7 mouse cellular contexts compared by ENCODE assay signal in genomic region chr15:82380714-82381062, GRCm38 (mm10). TPM values are rescaled to one million over a fixed set of nuclear protein-coding genes. Genes with fewer than 3 reads are reported as not detected.
A peak's percentile ranks its signal among the peaks of the same experiment; 100 is the strongest.
DNase-seq lines count a peak whose midpoint lies in the region; ATAC-seq and TF ChIP-seq lines count a peak whose summit lies in the region.

No protein-coding gene starts in this region.

- no peak for ATAC-seq in lung, embryonic 16.5 days (ENCODE audit: low read depth)
- no peak for ATAC-seq in forebrain, embryonic 15.5 days (replicated peaks)
- ATAC-seq in limb, embryonic 13.5 days (ENCODE audit: low FRiP score, low read depth), result no peak
- no peak for ATAC-seq in inflammation-experienced regulatory T-cells, adult 6 months

- H3K4me1 ChIP-seq in lung, embryonic 16.5 days (replicated peaks; ENCODE audit: control insufficient read depth, insufficient read depth, low read length), result peaks cover 30% of the 10 kb centered on the region
- peaks cover 23% of the 10 kb centered on the region for H3K4me1 ChIP-seq in forebrain, embryonic 15.5 days
- H3K4me1 ChIP-seq in limb, embryonic 13.5 days, result peaks cover 19% of the 10 kb centered on the region; the same call in 1 of the 2 replicates
- H3K4me1 ChIP-seq in small intestine, adult 2 months (ENCODE audit: control insufficient read depth, insufficient read depth, insufficient read length, low read length), result peaks cover 13% of the 10 kb centered on the region

- H3K9ac ChIP-seq in lung, embryonic 16.5 days (ENCODE audit: low read length), result peak overlapping the region; percentile 43; the same call in 1 of the 2 replicates
- H3K9ac ChIP-seq in forebrain, embryonic 15.5 days (replicated peaks), result no peak overlapping the region
- H3K9ac ChIP-seq in limb, embryonic 13.5 days, result peak overlapping the region; percentile 45

- H3K4me2 ChIP-seq in lung, embryonic 16.5 days (ENCODE audit: low read depth, low read length), result peak overlapping the region; percentile 78
- peak overlapping the region; percentile 49 for H3K4me2 ChIP-seq in forebrain, embryonic 15.5 days (replicated peaks)
- peak overlapping the region; percentile 78 for H3K4me2 ChIP-seq in limb, embryonic 13.5 days (replicated peaks)

- DNase-seq in lung, postnatal 14 days, result no peak
- DNase-seq in frontal cortex, postnatal 14 days (ENCODE audit: low spot score in 2 of 2), result no peak

- no peaks in the 10 kb centered on the region for H3K27me3 ChIP-seq in lung, embryonic 16.5 days (ENCODE audit: control insufficient read depth, insufficient read depth, low read depth, low read length)
- H3K27me3 ChIP-seq in forebrain, embryonic 15.5 days, result no peaks in the 10 kb centered on the region
- no peaks in the 10 kb centered on the region for H3K27me3 ChIP-seq in limb, embryonic 13.5 days
- no peaks in the 10 kb centered on the region for H3K27me3 ChIP-seq in small intestine, adult 2 months (ENCODE audit: control insufficient read depth, insufficient read depth, low read length)

- H3K4me3 ChIP-seq in lung, embryonic 16.5 days (ENCODE audit: low read length), result peak overlapping the region; percentile 35
- H3K4me3 ChIP-seq in forebrain, embryonic 15.5 days, result peak overlapping the region; percentile 35
- peak overlapping the region; percentile 54 for H3K4me3 ChIP-seq in limb, embryonic 13.5 days
- peak overlapping the region; percentile 74 for H3K4me3 ChIP-seq in small intestine, adult 2 months (ENCODE audit: low read depth, low read length)

- no peaks in the 10 kb centered on the region for H3K36me3 ChIP-seq in lung, embryonic 16.5 days (ENCODE audit: control insufficient read depth, insufficient read depth, low read length)
- no peaks in the 10 kb centered on the region for H3K36me3 ChIP-seq in forebrain, embryonic 15.5 days
- H3K36me3 ChIP-seq in limb, embryonic 13.5 days, result no peaks in the 10 kb centered on the region
- H3K36me3 ChIP-seq in small intestine, adult 2 months (ENCODE audit: control insufficient read depth, insufficient read depth, low read length), result no peaks in the 10 kb centered on the region

- no peak overlapping the region for H3K27ac ChIP-seq in lung, embryonic 16.5 days (ENCODE audit: low read length)
- no peak overlapping the region for H3K27ac ChIP-seq in forebrain, embryonic 15.5 days (replicated peaks)
- no peak overlapping the region for H3K27ac ChIP-seq in limb, embryonic 13.5 days
- H3K27ac ChIP-seq in small intestine, adult 2 months (ENCODE audit: insufficient read depth, low read depth, low read length), result peak overlapping the region; percentile 65; the same call in 1 of the 2 replicates

- TF ChIP-seq POLR2A in small intestine, adult 2 months (IDR thresholded peaks at IDR 0.05; ENCODE audit: low read depth, low read length), result no peak

- no peak for TF ChIP-seq CTCF in small intestine, adult 2 months (IDR thresholded peaks at IDR 0.05; ENCODE audit: extremely low read depth, insufficient read length, insufficient replicate concordance, low read depth, low read length)

- WGBS in lung, embryonic 16.5 days, result 33% methylated on average over 7 of the region's 7 CpGs
- 38% methylated on average over 7 of the region's 7 CpGs for WGBS in forebrain, embryonic 15.5 days
- WGBS in limb, embryonic 13.5 days, result 41% methylated on average over 7 of the region's 7 CpGs
- WGBS in small intestine, adult 2 months, result 57% methylated on average over 7 of the region's 7 CpGs

- H3K9me3 ChIP-seq in lung, embryonic 16.5 days (ENCODE audit: control insufficient read depth, low read length), result no peaks in the 10 kb centered on the region
- H3K9me3 ChIP-seq in forebrain, embryonic 15.5 days, result no peaks in the 10 kb centered on the region
- no peaks in the 10 kb centered on the region for H3K9me3 ChIP-seq in limb, embryonic 13.5 days

RNA-seq across cellular contexts. Expression of gene Cyp2d22, which starts 0.6 kb away (rescaled TPM):
- polyA plus RNA-seq in lung, embryonic 16.5 days (2015; fragmentation: Nextera tagmentation; extraction: Ambion mirVana), result 9.7 and 12.7 TPM in 2 replicates
- 1.9 and 2.7 TPM in 2 replicates for polyA plus RNA-seq in forebrain, embryonic 15.5 days (2015; fragmentation: Nextera tagmentation; extraction: Ambion mirVana)
- polyA plus RNA-seq in limb, embryonic 13.5 days (2015; fragmentation: Nextera tagmentation; extraction: Ambion mirVana), result 7.3 and 9.5 TPM in 2 replicates
- polyA plus RNA-seq in small intestine, adult 2 months (2012; rRNA removed), result 18.5 and 67.5 TPM in 2 replicates
- 1 to 10 TPM in 2 of 3 experiments, not detected in 1; 2.6 to 3.5 TPM for polyA plus RNA-seq in inflammation-experienced regulatory T-cells, adult 6 months (2017; shearing (Covaris generic))

RNA-seq across cellular contexts. Expression of gene Cyp2d11, which starts 13.1 kb away (rescaled TPM):
- polyA plus RNA-seq in lung, embryonic 16.5 days (2015; fragmentation: Nextera tagmentation; extraction: Ambion mirVana), result not detected in 2 replicates
- not detected in 2 replicates for polyA plus RNA-seq in forebrain, embryonic 15.5 days (2015; fragmentation: Nextera tagmentation; extraction: Ambion mirVana)
- polyA plus RNA-seq in limb, embryonic 13.5 days (2015; fragmentation: Nextera tagmentation; extraction: Ambion mirVana), result not detected in 2 replicates
- not detected in 2 replicates for polyA plus RNA-seq in small intestine, adult 2 months (2012; rRNA removed)
- not detected for polyA plus RNA-seq in inflammation-experienced regulatory T-cells, adult 6 months (2017; shearing (Covaris generic))

RNA-seq across cellular contexts. Expression of gene Cyp2d10, which starts 26.3 kb away (rescaled TPM):
- polyA plus RNA-seq in lung, embryonic 16.5 days (2015; fragmentation: Nextera tagmentation; extraction: Ambion mirVana), result 0.18 and 0.63 TPM in 2 replicates
- polyA plus RNA-seq in forebrain, embryonic 15.5 days (2015; fragmentation: Nextera tagmentation; extraction: Ambion mirVana), result 0.46 TPM in 1 of 2 replicates, not detected in the other
- polyA plus RNA-seq in limb, embryonic 13.5 days (2015; fragmentation: Nextera tagmentation; extraction: Ambion mirVana), result 0.15 TPM in 1 of 2 replicates, not detected in the other
- polyA plus RNA-seq in small intestine, adult 2 months (2012; rRNA removed), result 0.16 and 0.77 TPM in 2 replicates
- polyA plus RNA-seq in inflammation-experienced regulatory T-cells, adult 6 months (2017; shearing (Covaris generic)), result not detected

RNA-seq across cellular contexts. Expression of gene Ndufa6, which starts 26.6 kb away (rescaled TPM):
- polyA plus RNA-seq in lung, embryonic 16.5 days (2015; fragmentation: Nextera tagmentation; extraction: Ambion mirVana), result 313 and 340 TPM in 2 replicates
- 322 and 334 TPM in 2 replicates for polyA plus RNA-seq in forebrain, embryonic 15.5 days (2015; fragmentation: Nextera tagmentation; extraction: Ambion mirVana)
- 294 and 300 TPM in 2 replicates for polyA plus RNA-seq in limb, embryonic 13.5 days (2015; fragmentation: Nextera tagmentation; extraction: Ambion mirVana)
- polyA plus RNA-seq in small intestine, adult 2 months (2012; rRNA removed), result 410 and 669 TPM in 2 replicates
- polyA plus RNA-seq in inflammation-experienced regulatory T-cells, adult 6 months (2017; shearing (Covaris generic)), result 100 to 1,000 TPM; 393 to 568 (median 531) TPM

RNA-seq across cellular contexts. Expression of gene Smdt1, which starts 41.9 kb away (rescaled TPM):
- 243 and 250 TPM in 2 replicates for polyA plus RNA-seq in lung, embryonic 16.5 days (2015; fragmentation: Nextera tagmentation; extraction: Ambion mirVana)
- polyA plus RNA-seq in forebrain, embryonic 15.5 days (2015; fragmentation: Nextera tagmentation; extraction: Ambion mirVana), result 292 and 313 TPM in 2 replicates
- 239 and 258 TPM in 2 replicates for polyA plus RNA-seq in limb, embryonic 13.5 days (2015; fragmentation: Nextera tagmentation; extraction: Ambion mirVana)
- 200 and 394 TPM in 2 replicates for polyA plus RNA-seq in small intestine, adult 2 months (2012; rRNA removed)
- polyA plus RNA-seq in inflammation-experienced regulatory T-cells, adult 6 months (2017; shearing (Covaris generic)), result 100 to 1,000 TPM; 101 to 149 (median 103) TPM
